Mouse (Mus musculus): ENCODE measurements at regions not wholly inside any gene's neighbourhood (a gene's known extent, or its start where the extent isn't known, plus 50 kb on each side); places are given as distances from the start of the nearest gene placed in this dataset.

GRCm38 (mm10) chr15:62190977-62191614, 1268.3 kb upstream of the A1bg start:
- no peak for DNase-seq (ENCODE audit: low spot score in 2 of 2)

DNA sequence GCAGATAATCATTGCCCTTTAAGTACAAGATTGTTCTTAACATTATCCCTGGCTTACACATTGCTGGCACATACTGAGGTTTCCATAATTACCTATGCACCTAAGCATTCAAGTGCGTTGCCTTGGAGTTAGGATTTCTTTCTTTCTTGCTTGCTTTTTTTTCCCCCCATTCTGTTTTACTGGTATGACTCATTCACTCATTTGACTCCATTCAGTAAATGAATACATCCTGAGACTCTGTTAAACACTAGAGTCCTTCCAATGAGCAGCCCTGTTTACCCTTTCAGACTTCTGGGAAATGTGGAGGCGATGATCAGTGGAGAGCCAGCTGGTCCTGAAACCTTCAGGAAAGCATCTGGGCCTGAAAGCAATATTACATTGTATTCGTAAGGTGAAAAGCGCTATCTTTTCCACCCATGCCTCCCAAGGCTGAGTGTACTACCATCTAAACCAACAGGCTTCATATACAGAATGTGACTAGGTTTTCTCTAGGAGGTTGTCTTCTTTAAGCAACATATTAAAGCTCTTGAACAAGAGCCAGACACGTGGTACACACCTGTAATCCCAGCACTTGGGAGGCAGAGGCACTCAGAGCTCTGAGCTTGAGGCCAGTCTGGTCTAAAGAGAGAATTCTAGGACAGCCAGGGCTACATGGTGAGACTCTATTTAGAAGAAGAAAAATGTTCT, 1267.6 kb upstream of the A1bg start:
- DNase-seq (ENCODE audit: low spot score in 2 of 2): no peak

- no peak for DNase-seq (ENCODE audit: low spot score in 2 of 2)
Observed at GRCm38 (mm10) chr15:62189565-62190181, 1266.9 kb upstream of the A1bg start.

- no peak for DNase-seq (ENCODE audit: low spot score in 2 of 2)
Observed at GRCm38 (mm10) chr15:62186548-62186947, 1263.7 kb upstream of the A1bg start.

DNA sequence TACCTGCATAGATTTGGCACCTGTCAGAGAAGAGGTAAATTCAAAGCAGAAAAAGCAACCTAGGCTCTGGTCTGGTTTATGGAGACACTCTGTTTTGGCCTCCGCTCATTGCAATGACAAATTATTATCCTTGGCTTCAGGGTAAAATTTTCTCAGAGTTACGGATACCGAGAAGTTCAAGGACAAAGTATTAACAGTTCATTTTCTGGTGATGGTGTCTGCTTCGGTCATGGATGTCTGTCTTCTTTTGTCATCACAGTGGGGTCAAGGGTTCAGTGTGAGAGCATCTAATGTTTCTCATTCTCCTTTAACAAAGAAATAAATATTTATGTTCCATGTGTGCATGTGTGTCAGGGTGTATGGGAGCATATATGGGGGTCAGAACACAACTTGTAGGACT, 1261.0 kb upstream of the A1bg start:
- DNase-seq (ENCODE audit: low spot score in 2 of 2): no peak

GRCm38 (mm10) chr15:62181454-62181910, 1258.7 kb upstream of the A1bg start:
- DNase-seq (ENCODE audit: low spot score in 2 of 2): no peak

DNA sequence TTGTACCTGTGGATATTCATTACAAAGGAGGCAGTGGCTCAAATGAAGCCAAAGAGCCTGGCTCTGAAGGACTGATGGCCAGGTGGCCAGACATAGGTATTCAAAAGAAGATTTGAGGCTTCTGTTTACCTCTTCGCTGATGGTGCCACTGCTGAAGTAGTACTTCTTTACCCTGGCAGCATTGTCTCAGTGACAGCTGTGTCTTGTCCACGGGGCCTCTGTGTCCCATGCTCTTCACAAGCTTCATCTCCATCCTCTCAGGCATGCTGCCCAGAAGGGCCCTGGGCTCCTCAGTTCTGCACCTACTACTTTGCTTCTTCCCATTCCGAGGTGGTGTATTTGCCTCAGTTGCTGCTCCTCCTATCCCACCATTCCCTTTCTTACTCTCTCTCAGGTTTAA, 1257.9 kb upstream of the A1bg start:
- no peak for DNase-seq (ENCODE audit: low spot score in 2 of 2)

DNA sequence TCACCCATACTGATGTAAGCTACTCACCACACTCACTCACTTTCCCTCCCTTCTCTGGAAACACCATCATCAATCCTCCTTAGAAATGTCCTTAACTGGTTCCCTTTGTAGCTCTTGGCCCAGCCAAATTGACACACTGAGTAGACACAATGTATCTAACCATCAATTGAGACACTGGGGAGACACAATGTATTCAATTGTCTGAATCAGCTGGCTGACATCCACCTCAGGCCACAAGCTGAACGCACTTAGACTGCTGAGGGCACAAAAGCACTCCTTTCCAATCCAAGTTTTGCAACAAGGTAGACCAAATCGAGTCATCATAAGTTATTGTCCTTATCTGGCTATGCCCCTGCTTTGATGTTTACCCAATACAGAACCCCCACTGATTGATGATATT, 1257.0 kb upstream of the A1bg start:
- no peak for DNase-seq (ENCODE audit: low spot score in 2 of 2)

DNA sequence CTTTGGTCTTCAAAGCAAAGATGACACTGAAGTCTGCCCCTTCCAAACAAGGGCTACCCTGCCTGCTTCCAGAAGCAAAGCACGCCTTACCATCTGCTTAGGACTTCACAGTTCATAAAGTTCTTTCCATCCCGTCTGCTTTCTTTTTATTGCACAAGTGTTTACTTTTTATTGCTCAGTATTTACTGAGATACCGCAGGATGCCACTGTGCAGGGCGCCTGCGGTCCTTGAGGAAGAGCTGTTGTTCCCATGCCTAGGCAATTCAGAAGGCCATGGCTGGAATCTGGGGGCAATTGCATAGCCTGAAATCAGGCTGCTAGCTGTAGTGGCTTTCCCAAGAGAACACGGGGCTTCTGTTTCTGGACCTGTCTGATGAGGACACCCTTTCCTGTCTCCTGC, 1255.8 kb upstream of the A1bg start:
- DNase-seq (ENCODE audit: low spot score in 2 of 2): no peak

DNA sequence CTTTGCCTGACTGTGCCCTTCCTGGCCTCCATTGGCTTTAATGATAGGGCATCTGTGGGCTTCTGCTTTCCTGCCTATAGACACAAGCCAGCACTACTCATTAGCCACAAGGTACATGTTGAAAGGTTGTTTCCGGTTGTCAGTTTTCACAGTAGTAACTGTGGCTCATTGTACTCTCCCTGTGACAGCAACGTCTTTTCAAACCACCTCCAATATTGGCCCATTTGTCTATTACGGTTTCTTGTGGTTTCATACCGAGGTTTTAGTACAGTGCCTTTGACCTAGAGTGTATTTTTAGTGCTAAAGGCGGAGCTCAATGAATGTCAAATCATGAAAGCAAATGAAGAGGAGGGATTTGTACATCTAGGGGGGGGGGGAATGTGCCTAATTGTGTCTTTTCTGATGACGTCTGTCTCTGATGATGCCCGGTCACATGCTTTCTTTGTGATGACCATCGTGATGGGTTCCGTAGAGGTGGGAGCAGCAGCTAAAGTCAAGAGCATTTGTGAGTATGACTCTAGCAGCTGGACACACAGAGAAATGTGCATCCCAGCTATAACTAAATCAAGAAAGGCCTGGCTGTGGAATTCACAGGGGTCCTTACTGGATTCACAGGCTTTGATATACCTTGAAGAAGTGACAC, 1255.1 kb upstream of the A1bg start:
- DNase-seq (ENCODE audit: low spot score in 2 of 2): no peak

- DNase-seq (ENCODE audit: low spot score in 2 of 2): no peak
Observed at GRCm38 (mm10) chr15:62176076-62176475, 1253.3 kb upstream of the A1bg start.

- no peak for DNase-seq (ENCODE audit: low spot score in 2 of 2)
Observed at GRCm38 (mm10) chr15:62173633-62174543, 1251.1 kb upstream of the A1bg start.

- no peak for DNase-seq (ENCODE audit: low spot score in 2 of 2)
Observed at GRCm38 (mm10) chr15:62171632-62172031, 1248.8 kb upstream of the A1bg start.

GRCm38 (mm10) chr15:62171167-62171566, 1248.4 kb upstream of the A1bg start:
- DNase-seq (ENCODE audit: low spot score in 2 of 2): no peak

- DNase-seq (ENCODE audit: low spot score in 2 of 2): no peak
Observed at GRCm38 (mm10) chr15:62170337-62170736, 1247.5 kb upstream of the A1bg start.

DNA sequence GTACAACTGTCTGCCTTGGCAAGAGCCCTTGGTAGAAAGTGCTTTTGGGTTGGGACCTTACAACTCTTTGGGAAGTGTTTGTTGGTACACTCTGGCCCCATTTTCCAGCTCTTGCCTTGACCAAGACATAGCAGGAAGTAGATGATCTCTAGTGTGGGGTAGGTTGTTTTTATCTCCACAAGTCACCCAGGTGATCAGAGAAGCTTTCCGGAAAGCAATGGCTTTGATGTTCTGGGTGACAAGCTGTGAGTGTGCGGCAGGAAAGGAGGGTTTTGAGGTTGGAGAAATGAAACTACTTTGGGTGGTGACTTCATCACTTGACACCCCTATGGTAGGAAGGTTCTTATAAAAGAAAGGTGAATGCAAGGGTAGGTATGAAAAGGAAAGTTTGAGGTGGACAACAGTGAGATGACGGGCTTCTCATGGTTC, 1246.8 kb upstream of the A1bg start:
- DNase-seq (ENCODE audit: low spot score in 2 of 2): no peak

GRCm38 (mm10) chr15:62168958-62169590, 1246.3 kb upstream of the A1bg start:
- DNase-seq (ENCODE audit: low spot score in 2 of 2): no peak

- DNase-seq (ENCODE audit: low spot score in 2 of 2): no peak
Observed at GRCm38 (mm10) chr15:62168522-62168921, 1245.7 kb upstream of the A1bg start.

GRCm38 (mm10) chr15:62166786-62167185, 1244.0 kb upstream of the A1bg start:
- DNase-seq (ENCODE audit: low spot score in 2 of 2): no peak

- no peak for DNase-seq (ENCODE audit: low spot score in 2 of 2)
Observed at GRCm38 (mm10) chr15:62165826-62166500, 1243.2 kb upstream of the A1bg start.

Measured in frontal cortex, postnatal 10 days (tissue).